Mouse (Mus musculus): ENCODE results near the gene Lhx9. TPM values are rescaled to one million over a fixed set of nuclear protein-coding genes. Genes with fewer than 3 reads are reported as not detected.

Lhx9 gene
- total and polyA plus RNA-seq, 3 experiments: not detected

DNA sequence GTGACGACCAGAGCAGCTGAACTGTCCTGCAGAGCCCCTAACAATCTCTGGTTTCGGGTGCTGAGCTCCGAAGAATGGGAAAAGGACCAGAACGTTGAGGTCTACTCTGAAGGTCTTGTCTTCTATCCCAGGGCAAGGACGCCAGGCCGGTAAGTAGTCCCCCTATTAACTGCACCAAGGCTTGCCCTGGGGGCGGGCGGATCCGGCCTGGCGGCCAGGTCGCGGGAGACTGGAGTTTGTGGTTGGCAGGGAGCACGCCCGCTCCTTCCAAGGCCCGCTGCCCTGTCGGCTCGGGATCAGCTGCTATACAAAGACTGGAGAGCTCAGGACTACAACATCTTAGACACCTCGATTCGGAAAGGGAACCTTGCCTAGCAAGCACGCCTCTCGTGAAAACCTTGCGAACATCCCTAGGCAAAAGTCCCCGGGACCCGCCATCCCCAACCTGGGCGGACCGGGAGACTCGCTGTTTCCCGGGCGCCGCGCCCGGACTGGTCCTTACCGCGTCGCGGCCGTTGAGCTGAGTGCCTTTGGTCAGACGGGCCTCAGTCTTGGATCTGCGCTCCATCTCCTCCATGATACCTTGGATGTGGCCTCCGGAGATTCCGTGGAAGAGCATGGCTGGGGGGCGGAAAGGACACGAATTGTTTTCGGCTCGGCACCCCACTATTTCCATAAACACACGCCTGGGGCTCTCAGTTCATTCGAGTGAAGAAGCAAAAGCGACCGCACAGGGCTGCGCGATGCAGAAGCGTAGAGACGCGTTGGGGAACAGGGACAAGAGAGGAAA is 6.9 kb downstream of the Lhx9 start:
- Histone ChIP-seq H3K4me1 (ENCODE audit: control insufficient read depth, insufficient read depth, low read length) (peaks cover 3% of the 10 kb centered on the region), H3K36me3 (ENCODE audit: control insufficient read depth, insufficient read depth, low read length) (no peaks in the 10 kb centered on the region), H3K27ac (no peak overlapping the region), H3K4me3 (peak overlapping the region; percentile 30), H3K27me3 (ENCODE audit: control insufficient read depth, insufficient read depth, low read length) (peaks cover 48% of the 10 kb centered on the region), H3K9ac (ENCODE audit: low read depth, low read length) (no peak overlapping the region), H3K79me2 (replicated peaks; ENCODE audit: control insufficient read depth, insufficient read depth, low read length) (no peaks in the 10 kb centered on the region)
- peak; percentile 64 to 74 for DNase-seq
- intact Hi-C loops (cut with DNase I): loop anchor here (10.0 kb wide), 1 partner anchor 583 kb away; the partner anchor contains the start of gene Zbtb41
- 13% methylated on average over 54 of the region's 54 CpGs for WGBS
- TF ChIP-seq EP300 (IDR thresholded peaks at IDR 0.05; ENCODE audit: insufficient read depth, low read depth, low read length) (no peak), POLR2A (IDR thresholded peaks at IDR 0.05; ENCODE audit: insufficient read depth, low read depth, low read length) (no peak), CTCF (IDR thresholded peaks at IDR 0.05) (no peak)

DNA sequence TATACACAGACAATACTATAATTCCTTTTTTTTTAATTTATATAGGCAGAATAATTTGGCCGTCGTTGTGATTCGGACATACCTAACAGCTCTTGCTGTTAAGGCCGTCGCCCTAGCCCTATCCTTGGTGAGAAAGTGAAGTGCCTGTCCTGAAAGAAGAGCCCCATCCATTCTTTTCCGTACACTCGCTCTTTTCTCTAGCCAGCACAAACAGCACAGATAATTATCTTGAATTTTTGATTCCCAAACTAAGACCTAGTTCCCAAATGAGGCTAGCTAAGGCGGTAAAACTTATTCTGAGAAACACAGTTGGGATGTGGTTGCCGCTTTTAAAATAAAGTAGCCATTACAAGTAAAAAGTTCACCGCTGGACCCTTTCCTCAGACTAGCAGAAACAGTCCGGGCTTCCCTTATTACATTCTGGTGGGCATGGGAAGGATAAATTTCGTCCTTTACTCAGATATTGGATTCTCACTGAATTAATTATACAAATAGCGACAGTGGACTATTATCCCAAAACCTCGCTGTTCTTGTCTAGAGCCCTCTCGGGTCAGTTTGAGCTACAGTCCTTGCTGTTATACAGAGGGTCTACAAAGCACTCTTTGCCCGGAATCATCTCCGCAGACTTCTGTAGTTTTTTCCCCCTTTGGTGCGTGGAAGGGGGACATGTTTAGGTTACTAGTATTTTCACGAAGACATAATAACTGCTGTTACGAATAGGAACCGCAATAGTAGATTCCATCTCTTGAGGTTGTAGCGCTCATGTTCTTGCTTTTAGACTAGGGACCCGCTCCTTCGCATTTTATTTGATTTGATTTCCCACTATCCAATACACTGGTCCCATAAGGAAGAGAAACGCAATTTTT is 7.7 kb downstream of the Lhx9 start:
- Histone ChIP-seq H3K27me3 (ENCODE audit: control insufficient read depth, insufficient read depth, low read length) (peaks cover 45% of the 10 kb centered on the region), H3K36me3 (ENCODE audit: control insufficient read depth, insufficient read depth, low read length) (no peaks in the 10 kb centered on the region), H3K27ac (no peak overlapping the region), H3K79me2 (replicated peaks; ENCODE audit: control insufficient read depth, insufficient read depth, low read length) (no peaks in the 10 kb centered on the region), H3K4me3 (peak overlapping the region; percentile 30; the same call in 1 of the 2 replicates), H3K9ac (ENCODE audit: low read depth, low read length) (no peak overlapping the region), H3K4me1 (ENCODE audit: control insufficient read depth, insufficient read depth, low read length) (peaks cover 3% of the 10 kb centered on the region)
- TF ChIP-seq EP300 (IDR thresholded peaks at IDR 0.05; ENCODE audit: insufficient read depth, low read depth, low read length): no peak
- TF ChIP-seq POLR2A (IDR thresholded peaks at IDR 0.05; ENCODE audit: insufficient read depth, low read depth, low read length): no peak
- no peak for TF ChIP-seq CTCF (IDR thresholded peaks at IDR 0.05)
- DNase-seq: peak; percentile 22 to 41
- intact Hi-C loops (cut with DNase I): loop anchor here (10.0 kb wide), 1 partner anchor 584 kb away; the partner anchor contains the start of gene Zbtb41
- 33% methylated on average over 25 of the region's 25 CpGs for WGBS

DNA sequence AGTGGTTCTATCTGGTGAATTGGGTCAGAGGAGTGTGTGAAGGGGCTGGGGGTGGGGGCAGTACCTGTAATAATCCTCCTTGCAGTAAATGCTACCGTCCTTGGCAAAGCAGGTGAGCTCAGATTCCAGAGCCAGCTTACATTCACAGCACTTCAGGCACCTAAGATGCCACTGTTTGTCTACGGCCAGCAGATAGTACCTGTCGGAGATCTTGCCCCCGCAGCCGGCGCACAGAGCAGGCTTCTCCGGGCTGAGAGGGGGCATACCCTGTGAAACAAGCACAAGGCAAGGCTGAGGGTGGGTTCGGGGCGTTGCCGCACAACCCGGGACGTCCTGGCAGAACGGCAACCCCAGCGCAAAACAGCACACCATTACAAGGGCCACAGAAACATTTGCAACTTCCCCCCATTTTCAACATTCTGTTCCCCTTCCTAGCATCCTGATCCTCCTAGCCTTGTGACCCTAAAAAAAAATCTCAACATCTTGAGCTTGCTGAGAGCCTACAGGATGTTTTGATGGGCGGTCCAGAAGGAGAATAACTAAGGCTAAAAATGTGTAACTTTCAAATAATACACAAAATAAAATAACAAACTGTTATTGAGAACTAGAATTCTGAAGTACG is 8.5 kb downstream of the Lhx9 start:
- WGBS: 26% methylated on average over 16 of the region's 16 CpGs
- Histone ChIP-seq H3K27ac (no peak overlapping the region), H3K79me2 (replicated peaks; ENCODE audit: control insufficient read depth, insufficient read depth, low read length) (no peaks in the 10 kb centered on the region), H3K9ac (ENCODE audit: low read depth, low read length) (no peak overlapping the region), H3K27me3 (ENCODE audit: control insufficient read depth, insufficient read depth, low read length) (peaks cover 46% of the 10 kb centered on the region), H3K36me3 (ENCODE audit: control insufficient read depth, insufficient read depth, low read length) (no peaks in the 10 kb centered on the region), H3K4me1 (ENCODE audit: control insufficient read depth, insufficient read depth, low read length) (peaks cover 3% of the 10 kb centered on the region), H3K4me3 (no peak overlapping the region)
- intact Hi-C loops (cut with DNase I): loop anchor here (5.0 to 10.0 kb wide), 4 partner anchors 122 to 585 kb away; partner anchors contain the start of genes Dennd1b and Zbtb41
- DNase-seq: peak in 1 of 2 experiments; percentile 26
- TF ChIP-seq POLR2A (IDR thresholded peaks at IDR 0.05; ENCODE audit: insufficient read depth, low read depth, low read length): no peak
- no peak for TF ChIP-seq CTCF (IDR thresholded peaks at IDR 0.05)
- TF ChIP-seq EP300 (IDR thresholded peaks at IDR 0.05; ENCODE audit: insufficient read depth, low read depth, low read length): no peak

DNA sequence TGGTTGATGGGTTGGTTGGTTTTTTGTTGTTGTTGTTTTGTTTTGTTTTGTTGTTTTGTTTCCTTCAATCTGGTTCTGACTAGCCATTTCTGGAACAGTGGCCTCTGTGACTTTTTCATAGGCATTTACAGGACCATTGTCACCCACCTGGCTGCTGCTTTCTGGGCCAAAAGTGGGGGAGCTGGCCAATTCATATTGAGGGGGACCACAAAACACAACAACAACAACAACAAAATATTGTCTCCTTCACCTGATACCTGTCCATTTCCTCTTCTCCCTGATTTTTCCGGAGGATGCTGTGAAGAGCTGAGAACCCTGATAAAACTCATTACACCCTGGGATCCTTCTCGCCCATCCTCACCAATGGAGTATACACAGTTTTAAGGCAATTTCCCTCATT is 9.1 kb downstream of the Lhx9 start:
- H3K36me3 ChIP-seq (ENCODE audit: control insufficient read depth, insufficient read depth, low read length): no peaks in the 10 kb centered on the region
- 32% methylated on average over 2 of the region's 2 CpGs for WGBS
- H3K9ac ChIP-seq (ENCODE audit: low read depth, low read length): no peak overlapping the region
- H3K4me3 ChIP-seq: no peak overlapping the region
- H3K79me2 ChIP-seq (replicated peaks; ENCODE audit: control insufficient read depth, insufficient read depth, low read length): no peaks in the 10 kb centered on the region
- intact Hi-C loops (cut with DNase I): loop anchor here (5.0 to 10.0 kb wide), 3 partner anchors 123 to 514 kb away; partner anchors contain the start of gene Dennd1b
- DNase-seq: no peak
- peaks cover 3% of the 10 kb centered on the region for H3K4me1 ChIP-seq (ENCODE audit: control insufficient read depth, insufficient read depth, low read length)
- H3K27ac ChIP-seq: no peak overlapping the region
- TF ChIP-seq EP300 (IDR thresholded peaks at IDR 0.05; ENCODE audit: insufficient read depth, low read depth, low read length): no peak
- TF ChIP-seq CTCF (IDR thresholded peaks at IDR 0.05): no peak
- TF ChIP-seq POLR2A (IDR thresholded peaks at IDR 0.05; ENCODE audit: insufficient read depth, low read depth, low read length): no peak
- peaks cover 46% of the 10 kb centered on the region for H3K27me3 ChIP-seq (ENCODE audit: control insufficient read depth, insufficient read depth, low read length)

DNA sequence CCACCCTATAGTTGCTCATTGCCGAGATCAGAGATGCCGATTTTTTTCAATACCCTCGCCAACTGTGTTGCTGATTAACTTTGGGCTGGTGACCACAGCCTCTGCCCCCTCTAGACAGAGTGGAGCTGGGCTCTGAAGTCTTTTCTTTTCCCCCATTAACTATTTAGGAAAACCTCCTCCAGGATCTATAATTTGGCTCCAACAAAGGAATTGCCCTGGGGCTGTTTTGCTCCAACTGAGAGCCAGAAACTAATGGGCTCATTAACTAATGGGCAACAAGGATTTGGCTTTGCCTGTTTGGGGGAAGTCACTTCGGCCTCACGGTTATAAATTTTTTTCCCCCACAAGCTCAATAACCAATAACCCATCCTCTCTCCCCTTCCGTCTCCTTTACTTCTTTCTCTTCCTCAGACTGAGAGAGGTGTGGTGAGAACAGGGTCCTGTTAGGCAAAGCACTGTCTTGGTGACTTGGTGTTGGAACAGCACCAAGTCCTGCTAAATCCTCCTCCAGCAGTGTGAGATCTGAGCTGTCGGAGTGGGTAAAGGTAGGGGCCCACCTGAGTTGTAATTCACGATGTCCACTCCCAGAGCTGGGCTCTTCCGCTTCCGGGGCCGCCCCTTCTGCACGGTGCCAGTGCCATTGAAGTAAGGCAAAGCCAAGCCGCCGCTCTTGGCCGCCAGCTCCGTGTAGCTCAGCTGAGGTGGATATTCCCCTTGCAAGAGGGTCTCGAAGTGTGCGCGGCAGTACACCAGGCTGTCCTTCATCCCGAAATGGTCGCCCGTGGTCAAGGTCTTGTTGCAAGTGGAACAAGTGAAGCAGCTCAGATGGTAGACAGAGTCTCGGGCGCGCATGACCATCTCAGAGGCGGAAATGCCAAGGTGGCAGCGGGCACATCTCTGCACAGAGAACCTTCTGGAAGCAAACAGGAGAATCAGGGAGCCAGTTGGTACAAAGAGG is 10.3 kb downstream of the Lhx9 start:
- no peaks in the 10 kb centered on the region for H3K36me3 ChIP-seq (ENCODE audit: control insufficient read depth, insufficient read depth, low read length)
- no peak for DNase-seq
- H3K4me1 ChIP-seq (ENCODE audit: control insufficient read depth, insufficient read depth, low read length): no peaks in the 10 kb centered on the region
- no peak overlapping the region for H3K27ac ChIP-seq
- TF ChIP-seq POLR2A (IDR thresholded peaks at IDR 0.05; ENCODE audit: insufficient read depth, low read depth, low read length) (no peak), EP300 (IDR thresholded peaks at IDR 0.05; ENCODE audit: insufficient read depth, low read depth, low read length) (no peak), CTCF (IDR thresholded peaks at IDR 0.05) (no peak)
- H3K79me2 ChIP-seq (replicated peaks; ENCODE audit: control insufficient read depth, insufficient read depth, low read length): no peaks in the 10 kb centered on the region
- H3K4me3 ChIP-seq: no peak overlapping the region
- intact Hi-C loops (cut with DNase I): loop anchor here (2.0 to 10.0 kb wide), 5 partner anchors 17 to 513 kb away; partner anchors contain the start of gene Dennd1b
- H3K9ac ChIP-seq (ENCODE audit: low read depth, low read length): no peak overlapping the region
- H3K27me3 ChIP-seq (ENCODE audit: control insufficient read depth, insufficient read depth, low read length): peaks cover 36% of the 10 kb centered on the region
- WGBS: 37% methylated on average over 27 of the region's 27 CpGs
